Mouse (Mus musculus): ENCODE measurements around the gene Ceacam10. TPM values are rescaled to one million over a fixed set of nuclear protein-coding genes. Genes with fewer than 3 reads are reported as not detected.
"Not testable (repeated sequence)": the region's sequence is repeated elsewhere in the genome, so short reads cannot be mapped to it uniquely, and the experiment has no call there.

Gene Ceacam10
- not detected in 2 replicates for polyA plus RNA-seq (2016; fragmentation: Nextera tagmentation; extraction: Ambion mirVana)

DNA sequence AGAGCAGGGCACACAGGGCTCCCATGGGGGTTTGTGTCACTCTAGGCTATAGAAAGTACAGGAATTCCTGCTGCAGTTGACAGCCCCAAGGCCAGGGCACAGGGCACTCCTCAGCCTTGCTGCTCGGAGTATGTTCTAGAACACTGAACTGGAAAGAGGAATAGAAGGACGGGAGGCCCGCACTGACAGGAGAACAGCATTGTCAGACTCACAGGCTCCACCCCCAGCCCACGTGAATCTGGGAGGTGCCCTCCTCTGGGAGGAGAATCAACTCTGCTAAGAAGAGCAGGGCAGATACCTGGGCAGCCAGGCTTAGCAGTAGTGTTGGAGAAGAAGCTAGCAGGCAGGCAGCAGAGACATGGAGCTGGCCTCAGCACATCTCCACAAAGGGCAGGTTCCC lies at the start of gene Ceacam10:
Gene Ceacam10, plus strand, starts transcription at position 289 of the 400 bp plus-strand sequence.
- not testable (repeated sequence) for DNase-seq (ENCODE audit: low spot score); H3K36me3 ChIP-seq

DNA sequence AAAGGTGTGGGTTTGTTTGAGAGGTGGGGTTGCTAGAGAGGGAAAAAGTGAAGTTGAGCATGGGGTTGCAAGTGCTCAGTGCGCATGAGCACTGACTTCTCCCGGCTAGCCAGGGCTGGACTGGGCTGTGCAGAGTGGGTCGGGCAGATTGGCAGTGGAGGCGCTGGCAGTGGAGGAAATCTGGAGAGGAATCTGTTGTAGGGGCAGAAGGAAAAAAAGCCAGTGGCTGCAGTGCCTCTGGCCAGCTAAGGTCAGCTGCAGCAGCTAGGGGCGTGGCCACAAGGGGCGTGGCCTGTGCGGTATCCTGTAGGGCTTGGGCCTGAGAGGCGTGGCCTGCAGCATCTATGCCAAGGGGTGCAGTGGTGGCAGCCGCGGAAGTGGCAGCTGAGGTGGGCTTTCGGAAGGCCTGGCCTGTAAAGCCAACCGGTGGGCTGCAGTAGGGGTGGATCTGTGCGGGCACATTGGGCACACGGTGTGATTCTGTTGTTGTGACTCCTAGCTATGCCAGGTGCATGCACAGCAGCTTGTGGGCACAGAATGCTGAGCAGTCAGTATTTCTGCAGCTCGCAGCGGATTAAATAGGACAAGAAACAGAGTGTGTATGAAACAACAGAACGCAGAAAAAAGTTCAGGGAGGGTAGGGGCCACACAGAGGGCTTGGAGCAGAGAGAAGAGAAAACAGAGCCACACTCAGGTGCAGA lies 40.9 kb upstream of the Ceacam10 start:
- no peaks in the 10 kb centered on the region for H3K9me3 ChIP-seq (replicated peaks)
- no peaks in the 10 kb centered on the region for H3K36me3 ChIP-seq
- no peak overlapping the region for H3K27ac ChIP-seq (replicated peaks)
- H3K27me3 ChIP-seq (ENCODE audit: low read depth, poor library complexity, severe bottlenecking) = no peaks in the 10 kb centered on the region
- H3K4me1 ChIP-seq = peaks cover 10% of the 10 kb centered on the region
- peak; percentile 59 for DNase-seq (ENCODE audit: low spot score)
- H3K4me3 ChIP-seq = peak overlapping the region; percentile 33
- 16% methylated on average over 17 of the region's 17 CpGs for WGBS

More for the DNA sequence above, at the start of gene Ceacam10:
- 49% methylated on average over 4 of the region's 4 CpGs for WGBS
- H3K9me3 ChIP-seq (replicated peaks); H3K27me3 ChIP-seq (ENCODE audit: low read depth, poor library complexity, severe bottlenecking); H3K4me3 ChIP-seq; H3K27ac ChIP-seq (replicated peaks); H3K4me1 ChIP-seq: not testable (repeated sequence)

DNA sequence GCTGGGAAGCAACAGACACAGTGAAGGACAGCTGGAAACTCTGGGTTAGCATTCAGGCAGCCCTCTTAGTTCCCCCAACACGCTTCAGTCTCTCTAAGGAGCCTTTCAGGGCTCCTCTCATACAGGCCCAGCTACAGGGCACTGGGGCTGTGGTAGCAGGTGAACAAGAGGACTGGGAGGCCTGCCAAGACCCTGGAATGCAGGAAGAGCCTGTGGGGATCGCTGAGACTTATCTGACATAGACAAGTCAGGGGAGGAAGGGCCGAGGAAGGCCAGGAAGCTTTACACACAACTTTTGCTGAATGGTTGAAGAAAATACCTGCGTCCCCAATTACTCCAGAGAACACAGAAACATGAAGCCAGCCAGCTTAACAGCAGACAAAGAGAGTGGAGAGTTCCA lies 26.3 kb upstream of the Ceacam10 start:
- Histone ChIP-seq H3K4me3 (no peak overlapping the region), H3K36me3 (no peaks in the 10 kb centered on the region), H3K4me1 (0 out of 2 replicates have a peak, but pooled peaks cover 3% of the 10 kb centered on the region), H3K9me3 (replicated peaks) (no peaks in the 10 kb centered on the region), H3K27me3 (ENCODE audit: low read depth, poor library complexity, severe bottlenecking) (no peaks in the 10 kb centered on the region), H3K27ac (replicated peaks) (0 out of 2 replicates have a peak overlapping the region, but pooled peaks have one; percentile 24)
- 56% methylated on average over 4 of the region's 4 CpGs for WGBS
- DNase-seq (ENCODE audit: low spot score) = no peak

DNA sequence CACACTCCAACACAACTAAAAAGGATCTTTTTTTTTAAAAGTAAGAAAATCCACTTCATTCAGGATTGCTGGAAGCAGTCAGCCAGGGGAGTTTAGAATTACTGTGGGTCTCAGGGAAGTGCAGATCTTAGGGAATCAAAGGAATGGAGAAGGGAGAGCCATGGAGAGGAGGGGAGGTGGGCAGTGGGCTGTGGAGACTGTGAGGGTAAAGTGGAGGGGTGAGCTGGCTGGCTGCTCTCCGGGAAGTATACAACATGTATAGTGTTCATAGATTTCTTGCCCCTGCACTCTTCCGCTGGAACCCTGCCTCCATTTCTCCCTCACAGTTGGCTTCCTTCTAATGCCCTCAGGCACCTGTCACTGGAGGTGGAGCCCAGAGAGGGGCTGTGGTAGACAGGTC lies 25.4 kb upstream of the Ceacam10 start:
- no peak for DNase-seq (ENCODE audit: low spot score)
- H3K4me3 ChIP-seq = no peak overlapping the region
- H3K36me3 ChIP-seq = no peaks in the 10 kb centered on the region
- H3K4me1 ChIP-seq = 0 out of 2 replicates have a peak, but pooled peaks cover 3% of the 10 kb centered on the region
- no peaks in the 10 kb centered on the region for H3K9me3 ChIP-seq (replicated peaks)
- no peaks in the 10 kb centered on the region for H3K27me3 ChIP-seq (ENCODE audit: low read depth, poor library complexity, severe bottlenecking)
- WGBS = 86% methylated on average over 2 of the region's 2 CpGs
- no peak overlapping the region for H3K27ac ChIP-seq (replicated peaks)

DNA sequence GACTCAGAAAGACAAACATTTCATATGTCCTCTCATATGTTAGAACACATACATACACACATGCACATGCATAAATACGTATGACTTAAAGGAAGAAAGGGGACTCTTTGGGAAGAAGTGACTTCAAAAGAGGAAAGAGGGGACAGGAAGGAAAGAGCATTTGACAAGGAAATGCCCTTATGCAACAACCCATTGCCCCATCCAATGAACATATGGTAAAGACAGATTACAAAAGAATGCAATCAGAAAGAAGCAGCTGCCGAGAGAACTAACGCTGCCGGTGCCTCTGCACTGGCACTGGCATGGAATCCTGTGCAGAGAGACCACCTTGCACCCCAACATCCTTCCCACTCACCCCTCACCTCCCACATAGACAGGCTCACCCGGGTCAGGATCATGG lies 23.5 kb upstream of the Ceacam10 start:
- Histone ChIP-seq H3K36me3 (no peaks in the 10 kb centered on the region), H3K4me3 (no peak overlapping the region), H3K27ac (replicated peaks) (no peak overlapping the region), H3K9me3 (replicated peaks) (no peaks in the 10 kb centered on the region), H3K4me1 (0 out of 2 replicates have a peak, but pooled peaks cover 3% of the 10 kb centered on the region), H3K27me3 (ENCODE audit: low read depth, poor library complexity, severe bottlenecking) (no peaks in the 10 kb centered on the region)
- DNase-seq (ENCODE audit: low spot score) = no peak
- WGBS = 84% methylated on average over 5 of the region's 5 CpGs

DNA sequence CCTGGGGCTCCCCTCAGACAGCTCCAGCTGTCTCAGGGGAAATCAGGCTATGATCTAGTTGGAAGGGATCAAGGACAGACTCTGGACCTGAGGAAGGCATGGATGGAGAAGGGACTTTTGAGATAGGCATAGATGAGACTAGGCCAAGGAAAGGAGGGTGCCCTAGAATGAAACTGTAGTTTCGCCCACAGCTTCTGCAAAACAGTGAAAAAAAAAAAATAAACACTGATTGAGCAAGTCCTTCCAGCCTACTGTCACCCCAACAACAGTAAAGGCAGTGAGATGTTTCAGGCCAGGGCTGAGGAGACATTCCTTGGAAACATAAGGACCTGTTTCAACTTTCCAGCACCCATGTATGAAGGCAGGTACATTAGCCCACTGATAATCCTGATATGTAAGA lies 18.5 kb upstream of the Ceacam10 start:
- Histone ChIP-seq H3K27me3 (ENCODE audit: low read depth, poor library complexity, severe bottlenecking) (no peaks in the 10 kb centered on the region), H3K4me3 (no peak overlapping the region), H3K4me1 (no peaks in the 10 kb centered on the region), H3K36me3 (no peaks in the 10 kb centered on the region), H3K9me3 (replicated peaks) (no peaks in the 10 kb centered on the region), H3K27ac (replicated peaks) (no peak overlapping the region)
- no peak for DNase-seq (ENCODE audit: low spot score)
- WGBS = 93% methylated on average over 1 of the region's 1 CpGs

DNA sequence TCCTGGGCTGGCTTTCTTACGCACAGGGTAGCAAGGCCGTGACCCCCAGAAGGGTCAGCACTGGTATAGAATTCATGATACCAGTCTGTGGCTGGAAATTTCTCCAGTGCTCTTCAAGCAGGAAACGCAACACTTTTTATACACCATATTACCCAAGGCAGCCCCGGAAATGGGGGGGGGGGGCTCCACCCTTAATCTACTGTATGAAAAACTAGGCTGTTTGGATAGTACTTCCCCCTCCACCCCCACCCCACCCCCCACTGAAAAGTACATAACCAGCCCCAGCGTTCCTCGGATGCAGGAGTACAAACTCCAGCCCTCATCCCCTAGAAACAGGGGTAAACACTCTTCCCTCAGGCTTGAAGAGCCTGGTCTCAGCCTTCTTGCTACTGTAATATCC lies 16.8 kb upstream of the Ceacam10 start, which contains the start of gene Cd177:
Gene Cd177, minus strand, starts transcription at position 101 of the 400 bp plus-strand sequence.
- no peak for DNase-seq (ENCODE audit: low spot score)
- Histone ChIP-seq H3K4me3 (no peak within 1 kb of the TSS), H3K36me3 (no peaks in the 10 kb centered on the region), H3K9me3 (replicated peaks) (no peaks in the 10 kb centered on the region), H3K4me1 (no peaks in the 10 kb centered on the region), H3K27me3 (ENCODE audit: low read depth, poor library complexity, severe bottlenecking) (no peaks in the 10 kb centered on the region), H3K27ac (replicated peaks) (no peak within 1 kb of the TSS)
- WGBS = 88% methylated on average over 6 of the region's 6 CpGs

DNA sequence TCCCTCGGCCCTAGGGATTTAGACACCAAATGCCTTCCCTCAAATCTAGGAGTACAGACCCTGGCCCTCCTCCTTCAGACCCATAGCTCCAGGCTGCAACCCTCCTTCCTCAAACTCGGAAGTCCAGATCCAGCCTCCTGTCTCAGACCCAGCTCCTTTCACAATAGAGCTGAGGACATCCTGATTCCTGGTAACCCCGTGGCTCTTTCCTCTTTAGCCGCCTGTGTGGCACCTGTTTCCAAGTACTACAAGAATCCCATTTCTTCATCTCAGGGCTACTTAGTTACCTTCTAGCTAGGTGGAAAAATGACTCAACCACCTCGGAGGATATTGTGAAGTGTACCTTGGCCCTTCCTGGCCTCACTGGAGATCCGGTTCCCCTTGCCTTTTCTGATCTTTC lies 15.8 kb upstream of the Ceacam10 start:
- H3K4me3 ChIP-seq = no peak overlapping the region
- no peaks in the 10 kb centered on the region for H3K9me3 ChIP-seq (replicated peaks)
- H3K27ac ChIP-seq (replicated peaks) = no peak overlapping the region
- no peaks in the 10 kb centered on the region for H3K4me1 ChIP-seq
- H3K36me3 ChIP-seq = no peaks in the 10 kb centered on the region
- H3K27me3 ChIP-seq (ENCODE audit: low read depth, poor library complexity, severe bottlenecking) = no peaks in the 10 kb centered on the region
- 76% methylated on average over 6 of the region's 6 CpGs for WGBS
- no peak for DNase-seq (ENCODE audit: low spot score)

DNA sequence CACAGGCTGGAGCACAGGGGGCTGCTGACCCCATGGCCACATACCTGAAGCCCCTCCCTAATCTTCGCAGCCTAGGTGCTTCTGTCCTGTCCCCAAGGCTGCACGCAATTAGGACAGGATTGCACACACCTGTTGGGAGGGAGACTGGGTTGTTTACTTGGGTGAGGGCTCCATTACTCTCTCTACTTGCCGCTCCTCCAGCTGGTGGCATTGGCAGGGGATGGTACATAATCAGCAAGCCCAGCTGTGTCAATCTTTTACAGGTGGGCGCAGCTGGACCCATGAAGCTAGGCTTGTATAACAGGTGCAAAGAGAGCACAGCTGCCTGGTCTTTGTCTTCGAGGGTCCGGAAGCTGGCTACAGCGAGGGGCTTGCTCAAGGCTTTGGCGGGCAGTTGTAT lies 14.4 kb upstream of the Ceacam10 start:
- Histone ChIP-seq H3K36me3 (no peaks in the 10 kb centered on the region), H3K27me3 (ENCODE audit: low read depth, poor library complexity, severe bottlenecking) (no peaks in the 10 kb centered on the region), H3K4me1 (peaks cover 2% of the 10 kb centered on the region), H3K27ac (replicated peaks) (no peak overlapping the region), H3K9me3 (replicated peaks) (no peaks in the 10 kb centered on the region), H3K4me3 (no peak overlapping the region)
- no peak for DNase-seq (ENCODE audit: low spot score)
- WGBS = 87% methylated on average over 8 of the region's 8 CpGs

DNA sequence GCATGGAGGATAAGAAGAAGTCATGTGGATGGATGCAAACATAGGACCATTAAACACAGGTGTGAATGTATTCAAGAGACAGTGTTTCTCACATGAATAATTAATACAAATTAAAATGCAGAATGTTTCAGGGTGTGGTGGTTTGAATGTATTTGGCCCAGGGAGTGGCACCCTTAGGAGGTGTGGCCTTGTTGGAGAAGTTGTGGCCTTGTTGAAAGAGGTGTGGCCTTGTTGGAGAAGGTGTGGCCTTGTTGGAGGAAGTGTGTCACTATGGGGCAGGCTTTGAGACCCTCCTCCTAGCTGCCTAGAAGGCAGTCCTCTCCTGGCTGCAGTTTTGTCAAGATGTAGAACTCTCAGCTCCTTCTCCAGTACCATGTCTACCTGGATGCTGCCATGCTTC lies 5.6 kb upstream of the Ceacam10 start:
- Histone ChIP-seq H3K9me3 (replicated peaks) (no peaks in the 10 kb centered on the region; the same call in 1 of the 2 replicates), H3K36me3 (no peaks in the 10 kb centered on the region), H3K4me3 (no peak overlapping the region), H3K27ac (replicated peaks) (no peak overlapping the region), H3K27me3 (ENCODE audit: low read depth, poor library complexity, severe bottlenecking) (no peaks in the 10 kb centered on the region), H3K4me1 (peaks cover 6% of the 10 kb centered on the region)
- DNase-seq (ENCODE audit: low spot score) = no peak

DNA sequence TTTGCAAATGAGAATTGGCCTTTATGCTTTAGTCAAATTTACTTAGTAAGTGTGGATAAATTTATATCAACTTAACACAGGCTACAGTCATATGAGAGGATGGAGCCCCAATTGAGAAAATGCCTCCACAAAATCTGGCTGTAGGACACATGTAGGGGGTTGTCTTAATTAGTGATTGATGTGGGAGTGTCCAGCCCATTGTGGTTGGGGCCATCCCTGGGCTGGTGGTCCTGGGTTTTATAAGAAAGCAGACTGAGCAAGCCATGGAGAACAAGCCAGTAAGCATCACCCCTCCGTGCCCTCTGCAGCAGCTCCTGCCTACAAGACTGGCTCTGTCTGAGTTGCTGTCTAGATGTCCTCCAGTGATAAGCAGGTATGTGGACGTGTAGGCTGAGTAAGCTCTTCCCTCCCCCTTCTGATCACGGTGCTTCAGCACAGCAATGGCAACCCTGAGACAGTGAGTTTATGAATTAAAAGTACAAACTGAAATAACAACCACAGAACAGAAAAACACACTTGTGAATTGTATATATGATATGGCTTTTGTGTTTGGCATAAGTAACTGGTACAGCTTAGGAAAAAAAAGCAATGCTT lies 3.0 kb upstream of the Ceacam10 start:
- DNase-seq (ENCODE audit: low spot score) = no peak
- H3K36me3 ChIP-seq = no peaks in the 10 kb centered on the region
- H3K4me1 ChIP-seq = no peaks in the 10 kb centered on the region
- H3K27ac ChIP-seq (replicated peaks) = no peak overlapping the region
- H3K4me3 ChIP-seq = no peak overlapping the region
- 63% methylated on average over 3 of the region's 3 CpGs for WGBS
- no peaks in the 10 kb centered on the region for H3K27me3 ChIP-seq (ENCODE audit: low read depth, poor library complexity, severe bottlenecking)
- no peaks in the 10 kb centered on the region; the same call in 1 of the 2 replicates for H3K9me3 ChIP-seq (replicated peaks)

DNA sequence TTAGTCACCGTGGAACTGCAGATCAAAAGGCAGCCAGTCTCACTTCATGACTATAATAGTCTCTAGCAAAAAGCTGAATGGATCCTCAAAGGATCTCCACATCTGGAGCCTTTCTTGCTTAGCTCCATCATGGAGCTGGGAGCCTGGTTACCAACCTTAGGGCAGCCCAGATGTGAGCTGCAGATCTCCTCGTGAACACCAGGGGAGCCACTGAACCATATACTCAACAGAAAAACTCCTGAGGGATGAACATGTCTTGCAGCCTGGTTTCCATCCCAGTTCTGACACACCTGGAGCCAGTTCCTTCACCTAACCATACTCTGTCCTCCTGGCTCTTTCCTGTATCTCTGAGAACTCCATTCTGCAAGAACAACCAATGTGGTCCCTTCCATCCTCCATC lies 861 bp upstream of the Ceacam10 start:
- no peak for DNase-seq (ENCODE audit: low spot score)
- no peak overlapping the region for H3K4me3 ChIP-seq
- H3K4me1 ChIP-seq = no peaks in the 10 kb centered on the region
- no peak overlapping the region for H3K27ac ChIP-seq (replicated peaks)
- 76% methylated on average over 2 of the region's 2 CpGs for WGBS
- H3K27me3 ChIP-seq (ENCODE audit: low read depth, poor library complexity, severe bottlenecking) = no peaks in the 10 kb centered on the region
- no peaks in the 10 kb centered on the region for H3K9me3 ChIP-seq (replicated peaks)
- H3K36me3 ChIP-seq = no peaks in the 10 kb centered on the region

DNA sequence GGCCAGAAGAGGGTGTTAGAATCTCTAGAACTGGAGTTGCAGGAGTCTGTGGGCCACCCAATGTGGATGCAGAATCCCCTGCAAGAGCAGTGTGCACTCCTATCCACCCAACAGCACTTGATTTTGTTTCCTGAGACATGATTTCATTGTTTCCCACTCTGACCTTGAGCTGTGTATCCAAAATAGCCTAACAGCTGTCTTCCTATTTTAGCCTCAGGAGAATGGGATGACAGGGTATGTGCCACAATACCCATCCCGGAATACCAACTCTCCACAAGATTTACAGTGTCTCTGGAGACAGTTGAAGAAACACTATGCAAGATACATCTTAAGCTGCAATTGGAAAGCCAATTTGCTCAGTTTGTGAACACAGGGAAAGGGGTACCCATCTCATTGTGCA lies 20.9 kb downstream of the Ceacam10 start:
- Histone ChIP-seq H3K4me3 (no peak overlapping the region), H3K4me1 (no peaks in the 10 kb centered on the region), H3K9me3 (replicated peaks) (peaks cover 19% of the 10 kb centered on the region; the same call in 1 of the 2 replicates), H3K27me3 (ENCODE audit: low read depth, poor library complexity, severe bottlenecking) (no peaks in the 10 kb centered on the region), H3K27ac (replicated peaks) (no peak overlapping the region), H3K36me3 (no peaks in the 10 kb centered on the region)
- no peak for DNase-seq (ENCODE audit: low spot score)
- WGBS = 96% methylated on average over 1 of the region's 1 CpGs

Data from midbrain, embryonic 10.5 days (tissue).